Mouse (Mus musculus): ENCODE measurements around the gene Tnfrsf18. TPM values are rescaled to one million over a fixed set of nuclear protein-coding genes. Genes with fewer than 3 reads are reported as not detected.

The Tnfrsf18 gene
- polyA plus RNA-seq, 1 experiment from 2014 or later = 3.3 TPM

DNA sequence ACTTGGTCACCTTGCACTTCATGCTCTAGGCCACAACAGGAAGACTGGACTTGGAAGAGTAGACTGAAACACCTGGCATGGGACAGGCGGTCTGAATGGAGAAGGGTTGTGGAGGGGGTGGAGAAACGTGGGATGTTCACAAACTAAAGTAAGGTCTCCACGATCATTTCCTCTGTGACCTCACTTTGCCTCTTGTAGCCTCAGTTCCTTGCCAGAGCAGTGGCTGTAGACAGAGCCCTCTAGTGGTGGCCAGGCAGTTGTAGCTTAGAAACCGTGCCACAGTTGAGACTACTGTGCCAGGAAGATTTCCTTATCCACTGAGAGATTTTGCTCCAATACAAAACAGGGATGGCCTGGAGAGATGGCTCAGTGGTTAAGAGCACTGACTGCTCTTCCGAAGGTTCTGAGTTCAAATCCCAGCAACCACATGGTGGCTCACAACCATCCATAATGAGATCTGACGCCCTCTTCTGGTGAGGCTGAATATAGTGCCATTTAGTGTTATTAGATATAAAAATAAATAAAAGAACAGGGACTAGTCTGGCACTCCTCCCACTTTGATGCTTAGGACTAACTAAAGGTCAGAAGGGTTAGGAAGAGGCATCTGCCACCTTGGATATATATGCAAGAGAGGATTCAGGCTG lies 7.6 kb downstream of the Tnfrsf18 start:
- no peak overlapping the region for H3K9ac ChIP-seq (ENCODE audit: low read length)
- 35% methylated on average over 6 of the region's 6 CpGs for WGBS
- peaks cover 10% of the 10 kb centered on the region for H3K4me1 ChIP-seq (replicated peaks; ENCODE audit: control insufficient read depth, insufficient read depth)
- H3K27me3 ChIP-seq (ENCODE audit: control insufficient read depth, insufficient read depth, low read length) = no peaks in the 10 kb centered on the region
- no peak overlapping the region for H3K27ac ChIP-seq (replicated peaks)
- no peak overlapping the region for H3K4me3 ChIP-seq (ENCODE audit: low read depth, low read length)
- peak; percentile 47 for DNase-seq (ENCODE audit: low spot score)
- no peaks in the 10 kb centered on the region for H3K9me3 ChIP-seq (ENCODE audit: control insufficient read depth, low read length)
- 0 out of 2 replicates have a peak, but pooled peaks have one; percentile 24 for ATAC-seq (ENCODE audit: low FRiP score, low TSS enrichment)
- no peaks in the 10 kb centered on the region for H3K36me3 ChIP-seq (ENCODE audit: control insufficient read depth, insufficient read depth, low read length)
- peak; percentile 79 for TF ChIP-seq CTCF (IDR thresholded peaks at IDR 0.05; ENCODE audit: low read depth)
- TF ChIP-seq EP300 (optimal IDR thresholded peaks at IDR 0.05) = no peak
- H3K4me2 ChIP-seq (replicated peaks; ENCODE audit: low read depth) = no peak overlapping the region

DNA sequence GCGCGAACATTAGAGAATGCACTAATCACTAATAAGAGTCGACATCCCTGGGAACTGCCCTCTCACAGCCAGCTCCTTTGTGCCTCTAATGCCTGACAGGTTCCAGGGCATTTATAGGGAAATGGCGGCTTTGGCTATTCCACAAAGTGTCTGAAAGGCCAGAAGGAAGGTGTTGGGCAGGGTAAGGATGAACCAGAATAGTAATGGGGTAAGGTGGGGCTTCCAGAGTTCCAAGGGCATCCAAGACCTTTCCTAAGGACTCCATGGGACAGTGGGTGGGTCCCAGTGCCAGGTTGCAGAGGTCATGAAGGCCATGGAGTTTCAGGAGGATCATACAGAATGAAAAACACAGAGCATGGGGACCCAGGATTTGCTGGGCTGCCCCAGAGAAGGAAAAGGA lies 8.3 kb downstream of the Tnfrsf18 start:
- no peak for ATAC-seq (ENCODE audit: low FRiP score, low TSS enrichment)
- DNase-seq (ENCODE audit: low spot score) = no peak
- Histone ChIP-seq H3K27ac (replicated peaks) (no peak overlapping the region), H3K4me2 (replicated peaks; ENCODE audit: low read depth) (no peak overlapping the region), H3K27me3 (ENCODE audit: control insufficient read depth, insufficient read depth, low read length) (no peaks in the 10 kb centered on the region), H3K9ac (ENCODE audit: low read length) (no peak overlapping the region), H3K4me3 (ENCODE audit: low read depth, low read length) (no peak overlapping the region), H3K4me1 (replicated peaks; ENCODE audit: control insufficient read depth, insufficient read depth) (peaks cover 10% of the 10 kb centered on the region), H3K9me3 (ENCODE audit: control insufficient read depth, low read length) (no peaks in the 10 kb centered on the region), H3K36me3 (ENCODE audit: control insufficient read depth, insufficient read depth, low read length) (no peaks in the 10 kb centered on the region)
- TF ChIP-seq CTCF (IDR thresholded peaks at IDR 0.05; ENCODE audit: low read depth) (no peak), EP300 (optimal IDR thresholded peaks at IDR 0.05) (no peak)
- 82% methylated on average over 4 of the region's 4 CpGs for WGBS

DNA sequence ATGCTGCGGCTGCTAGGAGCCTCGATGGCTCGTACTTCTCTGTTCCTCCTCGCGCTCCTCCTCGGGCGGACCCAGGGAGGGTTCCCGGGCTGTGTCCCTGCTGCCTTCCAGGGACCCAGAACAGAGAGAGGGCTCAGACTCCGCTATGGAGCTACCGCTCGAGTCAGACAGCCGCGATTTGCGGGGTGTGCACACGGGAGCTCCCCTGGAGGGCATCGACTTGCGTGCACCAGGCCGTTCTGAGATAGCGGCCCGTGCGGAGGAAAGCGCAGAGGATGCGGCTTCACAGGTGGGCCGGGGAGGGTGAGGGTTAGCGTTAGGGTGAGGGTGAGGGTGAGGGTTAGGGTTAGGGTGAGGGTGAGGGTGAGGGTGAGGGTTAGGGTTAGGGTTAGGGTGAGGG lies 8.9 kb downstream of the Tnfrsf18 start:
- ATAC-seq (ENCODE audit: low FRiP score, low TSS enrichment) = no peak
- Histone ChIP-seq H3K27me3 (ENCODE audit: control insufficient read depth, insufficient read depth, low read length) (no peaks in the 10 kb centered on the region), H3K36me3 (ENCODE audit: control insufficient read depth, insufficient read depth, low read length) (no peaks in the 10 kb centered on the region), H3K4me2 (replicated peaks; ENCODE audit: low read depth) (no peak overlapping the region), H3K9ac (ENCODE audit: low read length) (no peak overlapping the region), H3K27ac (replicated peaks) (no peak overlapping the region), H3K9me3 (ENCODE audit: control insufficient read depth, low read length) (no peaks in the 10 kb centered on the region), H3K4me1 (replicated peaks; ENCODE audit: control insufficient read depth, insufficient read depth) (peaks cover 10% of the 10 kb centered on the region), H3K4me3 (ENCODE audit: low read depth, low read length) (peak overlapping the region; percentile 8; the same call in 1 of the 2 replicates)
- 28% methylated on average over 25 of the region's 25 CpGs for WGBS
- TF ChIP-seq CTCF (IDR thresholded peaks at IDR 0.05; ENCODE audit: low read depth) (no peak), EP300 (optimal IDR thresholded peaks at IDR 0.05) (no peak)
- DNase-seq (ENCODE audit: low spot score) = no peak

DNA sequence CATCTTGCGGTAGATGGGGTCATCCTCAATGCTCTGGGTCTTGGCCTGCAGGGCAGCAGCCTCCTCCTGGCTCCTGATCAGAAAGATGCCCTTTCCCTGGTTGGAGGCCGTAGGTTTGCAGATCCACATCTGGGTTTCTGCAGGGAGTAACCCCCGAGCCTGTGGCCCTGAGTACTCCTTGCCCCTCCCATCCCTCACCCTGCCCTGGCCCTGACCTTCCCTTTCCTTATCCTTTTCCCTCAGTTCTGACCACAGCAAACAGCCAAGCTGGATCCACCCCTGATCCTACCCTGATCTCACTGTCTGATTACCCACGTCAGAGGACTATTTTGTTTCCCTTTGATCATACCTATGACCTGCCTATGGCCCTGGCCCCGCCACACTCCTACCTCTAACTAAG lies 18.8 kb downstream of the Tnfrsf18 start:
- ATAC-seq (ENCODE audit: low FRiP score, low TSS enrichment) = peak; percentile 66
- WGBS = 59% methylated on average over 5 of the region's 5 CpGs

DNA sequence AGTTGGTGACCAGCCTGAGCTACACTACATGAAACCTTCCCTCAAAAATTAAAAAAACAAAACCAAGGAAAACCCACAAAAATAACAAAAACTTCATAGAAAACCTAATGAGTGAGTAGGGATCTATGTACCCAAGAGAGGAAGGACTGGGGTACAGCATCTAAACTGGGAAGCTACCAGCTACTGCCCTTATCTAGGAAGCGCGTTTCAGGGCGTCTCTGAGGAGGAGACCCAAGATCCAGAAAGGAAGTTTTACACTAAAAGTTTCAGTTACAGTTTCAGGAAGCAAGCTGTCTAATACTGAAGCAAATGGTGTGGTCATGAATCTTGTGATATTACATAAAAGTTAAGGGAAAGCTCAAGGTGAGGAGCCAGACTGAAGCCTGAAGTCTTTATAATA lies 23.8 kb downstream of the Tnfrsf18 start:
- H3K9ac ChIP-seq (ENCODE audit: low read length) = no peak overlapping the region
- H3K4me3 ChIP-seq (ENCODE audit: low read depth, low read length) = no peak overlapping the region
- H3K27me3 ChIP-seq (ENCODE audit: control insufficient read depth, insufficient read depth, low read length) = no peaks in the 10 kb centered on the region
- H3K27ac ChIP-seq (replicated peaks) = no peak overlapping the region
- ATAC-seq (ENCODE audit: low FRiP score, low TSS enrichment) (no peak), DNase-seq (ENCODE audit: low spot score) (no peak)
- WGBS = 63% methylated on average over 3 of the region's 3 CpGs
- H3K36me3 ChIP-seq (ENCODE audit: control insufficient read depth, insufficient read depth, low read length) = no peaks in the 10 kb centered on the region
- H3K4me2 ChIP-seq (replicated peaks; ENCODE audit: low read depth) = no peak overlapping the region
- no peaks in the 10 kb centered on the region for H3K9me3 ChIP-seq (ENCODE audit: control insufficient read depth, low read length)
- no peak for TF ChIP-seq CTCF (IDR thresholded peaks at IDR 0.05; ENCODE audit: low read depth)
- TF ChIP-seq EP300 (optimal IDR thresholded peaks at IDR 0.05) = no peak
- H3K4me1 ChIP-seq (replicated peaks; ENCODE audit: control insufficient read depth, insufficient read depth) = no peaks in the 10 kb centered on the region

More for the DNA sequence above, 18.8 kb downstream of the Tnfrsf18 start:
- H3K27ac ChIP-seq (replicated peaks) = no peak overlapping the region
- H3K4me3 ChIP-seq (ENCODE audit: low read depth, low read length) = no peak overlapping the region
- DNase-seq (ENCODE audit: low spot score) = no peak
- H3K9ac ChIP-seq (ENCODE audit: low read length) = no peak overlapping the region
- no peaks in the 10 kb centered on the region for H3K4me1 ChIP-seq (replicated peaks; ENCODE audit: control insufficient read depth, insufficient read depth)
- no peaks in the 10 kb centered on the region for H3K27me3 ChIP-seq (ENCODE audit: control insufficient read depth, insufficient read depth, low read length)
- H3K36me3 ChIP-seq (ENCODE audit: control insufficient read depth, insufficient read depth, low read length) = no peaks in the 10 kb centered on the region
- H3K9me3 ChIP-seq (ENCODE audit: control insufficient read depth, low read length) = no peaks in the 10 kb centered on the region
- H3K4me2 ChIP-seq (replicated peaks; ENCODE audit: low read depth) = no peak overlapping the region
- no peak for TF ChIP-seq EP300 (optimal IDR thresholded peaks at IDR 0.05)

DNA sequence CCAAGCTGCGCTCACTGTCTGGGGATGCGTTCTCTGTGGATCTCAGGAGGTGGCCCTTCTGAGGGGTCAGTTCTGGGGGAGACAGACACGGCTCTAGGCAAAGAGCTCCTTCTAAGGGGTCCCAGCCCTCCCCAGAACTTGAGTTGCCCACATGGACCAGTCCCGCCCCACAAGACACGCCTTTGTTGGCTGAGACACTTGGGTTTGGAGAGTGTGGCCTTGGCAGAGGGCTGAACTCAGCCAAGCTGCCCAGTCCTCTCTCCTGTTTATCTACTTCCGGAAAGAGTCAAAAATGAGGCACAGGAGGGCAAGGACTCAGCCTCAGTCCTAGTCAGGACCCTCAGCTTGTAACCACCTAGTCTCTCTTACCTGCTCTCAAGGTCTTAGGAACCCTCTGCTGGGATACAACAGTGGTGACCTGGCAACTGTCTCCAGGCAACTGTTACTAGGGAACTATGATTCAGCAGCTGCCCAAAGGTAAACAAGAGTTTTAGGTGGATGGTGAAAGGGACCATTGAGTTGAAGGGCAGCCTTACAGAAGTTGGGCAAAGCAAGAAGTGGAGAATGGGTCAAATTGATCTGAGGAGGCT lies 24.5 kb downstream of the Tnfrsf18 start:
- no peak for TF ChIP-seq EP300 (optimal IDR thresholded peaks at IDR 0.05)
- no peak for TF ChIP-seq CTCF (IDR thresholded peaks at IDR 0.05; ENCODE audit: low read depth)
- DNase-seq (ENCODE audit: low spot score) (peak; percentile 72), ATAC-seq (ENCODE audit: low FRiP score, low TSS enrichment) (peak; percentile 31; the same call in 1 of the 2 replicates)
- H3K36me3 ChIP-seq (ENCODE audit: control insufficient read depth, insufficient read depth, low read length) = no peaks in the 10 kb centered on the region
- H3K4me1 ChIP-seq (replicated peaks; ENCODE audit: control insufficient read depth, insufficient read depth) = no peaks in the 10 kb centered on the region
- no peak overlapping the region for H3K9ac ChIP-seq (ENCODE audit: low read length)
- H3K27me3 ChIP-seq (ENCODE audit: control insufficient read depth, insufficient read depth, low read length) = no peaks in the 10 kb centered on the region
- no peak overlapping the region for H3K4me3 ChIP-seq (ENCODE audit: low read depth, low read length)
- H3K9me3 ChIP-seq (ENCODE audit: control insufficient read depth, low read length) = no peaks in the 10 kb centered on the region
- no peak overlapping the region for H3K4me2 ChIP-seq (replicated peaks; ENCODE audit: low read depth)
- H3K27ac ChIP-seq (replicated peaks) = no peak overlapping the region
- 53% methylated on average over 6 of the region's 6 CpGs for WGBS

Measured in stomach, postnatal 0 days (tissue).